Mouse (Mus musculus) lung, adult 18-20 months (tissue): ENCODE results near the gene Zfp704.
"Not testable (repeated sequence)": the region's sequence is repeated elsewhere in the genome, so short reads cannot be mapped to it uniquely, and the experiment has no call there.

Experiments used
- DNase-seq, 2 experiments: peaks; one replicate each; pipeline ENCODE4 v3.0.0; 2022; ENCODE audit warnings: mixed read lengths in 2 of 2

Zfp704 gene

GRCm38 (mm10) chr3:9598061-9598460 is 11.8 kb downstream of the Zfp704 start:
- no peak for DNase-seq

GRCm38 (mm10) chr3:9594457-9594856 is 15.4 kb downstream of the Zfp704 start:
- DNase-seq = no peak

GRCm38 (mm10) chr3:9593832-9594231 is 16.1 kb downstream of the Zfp704 start:
- DNase-seq = peak in 1 of 2 experiments; percentile 29

DNA sequence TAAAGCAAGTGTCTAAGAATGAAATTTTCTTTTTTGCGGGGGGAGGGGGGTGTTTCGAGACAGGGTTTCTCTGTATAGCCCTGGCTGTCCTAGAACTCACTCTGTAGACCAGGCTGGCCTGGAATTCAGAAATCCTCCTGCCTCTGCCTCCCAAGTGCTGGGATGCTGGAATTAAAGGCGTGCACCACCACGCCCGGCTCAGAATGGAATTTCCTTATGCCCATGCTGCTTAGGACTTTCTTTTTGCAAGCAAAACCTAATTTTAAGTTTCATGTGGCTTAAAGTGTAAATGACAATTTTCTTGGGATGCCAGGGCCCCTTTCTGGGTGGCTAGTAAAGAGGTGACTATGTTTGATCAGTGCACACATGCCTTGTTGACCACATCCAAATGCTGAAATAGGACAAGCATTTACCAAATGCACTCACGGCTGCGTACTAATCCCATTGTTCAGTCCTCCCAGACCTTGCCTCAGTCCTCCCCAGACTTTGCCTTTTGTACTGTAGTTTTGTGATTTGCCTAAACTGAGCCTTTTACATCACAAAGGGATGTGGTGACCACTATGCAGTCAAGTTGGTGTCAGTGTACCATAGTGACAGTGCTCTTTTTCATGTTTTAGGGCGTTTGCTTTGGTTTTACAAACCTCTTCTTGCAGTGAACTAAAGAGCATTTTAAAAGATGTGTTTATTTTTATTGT is 18.3 kb downstream of the Zfp704 start:
- DNase-seq = no peak

DNA sequence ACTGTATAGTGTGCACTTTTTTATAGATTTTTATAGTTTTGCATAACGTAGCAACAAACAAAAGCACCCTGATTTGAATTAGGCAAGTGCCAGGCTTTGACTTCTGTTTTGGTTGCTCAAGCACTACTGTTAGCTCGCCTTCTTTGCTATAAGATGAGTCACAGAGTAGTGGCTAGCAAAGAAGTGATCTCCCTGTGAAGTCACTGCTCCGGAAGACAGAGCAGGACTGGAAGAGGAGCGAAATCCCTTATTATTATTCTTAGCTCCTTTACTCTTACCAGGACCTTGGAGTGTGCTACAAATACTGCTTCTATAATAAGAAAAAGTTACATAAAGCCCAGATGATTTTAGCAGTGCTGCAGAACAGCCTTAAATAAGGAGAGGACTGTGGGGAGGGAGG is 21.2 kb downstream of the Zfp704 start:
- no peak for DNase-seq

DNA sequence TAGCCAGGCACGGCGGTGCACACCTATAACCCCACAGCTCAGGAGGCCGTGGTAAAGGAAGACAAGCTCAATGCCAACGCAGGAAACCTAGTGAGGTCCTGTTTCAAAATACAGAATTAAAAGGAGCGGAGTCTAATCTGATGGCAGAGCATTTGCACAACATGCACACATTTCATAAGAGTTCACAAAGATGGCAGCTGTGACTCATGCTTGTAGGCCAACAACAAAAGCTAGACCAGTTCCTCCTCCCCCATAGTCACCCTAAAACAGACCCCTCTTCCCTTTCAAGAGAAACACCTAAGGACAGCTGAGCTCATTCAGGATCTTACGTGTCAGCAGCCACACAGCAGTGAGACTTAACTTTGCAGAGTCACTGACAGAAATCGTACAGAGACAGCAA is 22.6 kb downstream of the Zfp704 start:
- no peak for DNase-seq

DNA sequence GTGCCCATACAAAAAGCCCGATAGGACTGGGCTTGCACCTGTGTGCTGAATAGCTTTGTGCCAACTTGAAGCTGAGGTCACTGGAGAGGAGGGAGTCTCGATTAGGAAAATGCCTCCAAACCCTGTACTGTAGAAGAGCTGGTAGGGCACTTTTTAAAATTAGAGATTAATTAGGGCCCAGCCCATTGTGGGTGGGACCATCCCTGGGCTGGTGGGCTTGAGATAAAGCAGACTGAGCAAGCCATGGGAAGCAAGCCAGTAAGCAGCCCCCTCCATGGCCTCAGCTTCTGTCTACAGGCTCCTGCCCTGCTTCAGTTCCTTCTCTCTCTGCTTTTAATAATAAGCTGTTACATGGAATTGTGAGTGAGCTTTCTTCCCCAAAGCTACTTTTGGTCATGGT is 26.4 kb downstream of the Zfp704 start:
- no peak for DNase-seq

DNA sequence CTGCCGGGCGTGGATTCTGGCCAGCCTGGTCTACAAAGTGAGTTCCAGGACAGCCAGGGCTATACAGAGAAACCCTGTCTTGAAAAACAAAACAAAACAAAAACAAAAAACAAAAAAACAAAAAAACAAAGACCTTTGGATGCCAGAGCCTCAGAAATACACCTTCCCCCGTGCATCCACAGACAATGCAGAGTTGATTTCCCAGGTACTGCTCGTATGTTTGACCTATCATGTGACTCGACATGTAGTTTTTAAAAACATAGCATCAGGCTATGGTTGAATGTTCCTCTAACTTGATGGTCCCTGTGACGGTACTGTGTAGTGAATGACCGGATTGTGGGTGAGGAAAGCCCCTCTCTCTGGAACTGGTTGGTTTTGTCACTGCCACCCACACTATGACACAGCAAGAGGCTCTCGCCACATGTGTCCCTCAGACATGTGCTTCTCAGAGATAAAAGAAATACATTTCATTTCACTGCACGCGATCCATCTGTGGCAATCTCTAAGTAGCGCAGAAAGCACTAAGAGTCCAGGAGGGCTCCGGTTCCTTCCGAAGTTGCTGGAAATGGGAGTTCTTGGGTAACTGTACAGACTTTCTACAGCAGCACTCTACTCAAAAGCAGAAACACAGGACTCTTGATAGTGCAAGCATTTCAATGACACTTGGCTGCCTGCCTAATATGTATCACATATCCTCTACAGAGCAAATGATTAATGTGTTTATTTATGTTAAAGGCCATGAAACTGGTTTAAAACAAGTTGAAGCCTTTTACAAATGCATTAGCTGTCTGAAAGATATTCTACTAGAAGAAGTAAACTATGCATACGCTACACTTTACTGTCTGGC is 28.7 kb downstream of the Zfp704 start:
- DNase-seq = peak in 1 of 2 experiments; percentile 41

DNA sequence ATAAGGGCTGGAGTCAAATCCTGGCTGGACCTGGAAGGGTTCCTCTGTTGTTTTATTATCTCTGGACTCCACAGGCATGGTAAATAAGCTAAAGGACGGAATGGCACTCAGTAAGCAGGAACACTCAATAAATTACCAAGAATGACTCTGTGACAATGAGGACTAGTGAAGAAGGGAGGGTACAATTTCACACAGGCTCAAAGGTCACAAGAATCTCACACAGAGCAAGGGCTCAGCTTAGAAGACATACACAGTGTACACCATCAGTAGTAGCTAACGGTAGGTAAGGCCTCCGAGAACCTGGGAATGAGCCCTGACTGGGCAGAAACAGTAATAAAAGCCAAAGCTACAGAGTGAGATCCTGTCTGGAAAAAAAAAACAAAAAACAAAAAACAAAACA is 29.8 kb downstream of the Zfp704 start:
- no peak for DNase-seq

DNA sequence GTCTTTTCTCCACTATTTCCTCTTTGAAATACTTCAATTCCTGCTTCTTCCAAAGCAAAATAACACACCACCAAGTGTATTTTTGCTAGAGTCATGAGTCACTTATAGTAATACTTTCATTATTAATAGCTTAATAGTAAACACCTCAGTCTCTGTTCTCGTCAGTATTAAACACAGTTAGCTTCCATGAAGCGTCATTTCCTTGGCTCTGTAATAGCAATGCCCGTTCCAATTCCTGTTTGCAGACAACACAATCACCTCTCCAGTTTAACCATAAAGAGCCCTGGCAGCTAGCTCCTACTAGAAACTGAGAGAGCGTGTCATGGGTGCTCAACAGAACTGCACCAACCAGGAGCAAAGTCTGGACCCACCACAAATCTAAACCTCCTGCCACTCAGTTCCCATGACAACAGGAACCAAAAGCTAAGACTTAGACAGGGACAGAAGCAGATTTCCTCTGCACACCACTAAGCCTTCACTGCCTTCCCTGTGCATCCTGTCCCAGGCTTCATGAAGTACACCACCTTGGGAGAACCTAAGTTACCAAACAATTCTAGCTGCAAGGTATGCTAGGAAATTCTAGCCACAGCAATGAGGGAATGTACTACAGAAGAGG is 30.7 kb downstream of the Zfp704 start:
- no peak for DNase-seq

DNA sequence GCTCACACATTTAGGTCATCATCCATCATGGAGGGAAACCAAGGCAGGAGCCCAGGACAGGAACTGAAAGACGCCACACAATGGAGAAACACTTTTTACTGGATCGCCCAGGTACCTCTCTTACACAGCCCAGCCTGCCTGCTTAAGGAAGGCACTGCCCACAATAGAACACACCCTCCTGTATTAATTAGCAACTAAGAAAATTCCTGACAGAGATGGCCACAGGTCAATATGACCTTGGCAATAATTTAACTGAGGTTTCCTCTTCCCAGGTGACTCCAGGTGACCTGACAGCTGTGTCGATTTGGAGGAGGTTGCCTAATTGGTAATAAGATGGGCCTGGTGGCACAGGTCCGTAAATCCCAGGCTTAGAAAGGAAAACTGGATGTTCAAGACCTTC is 33.0 kb downstream of the Zfp704 start:
- no peak for DNase-seq

DNA sequence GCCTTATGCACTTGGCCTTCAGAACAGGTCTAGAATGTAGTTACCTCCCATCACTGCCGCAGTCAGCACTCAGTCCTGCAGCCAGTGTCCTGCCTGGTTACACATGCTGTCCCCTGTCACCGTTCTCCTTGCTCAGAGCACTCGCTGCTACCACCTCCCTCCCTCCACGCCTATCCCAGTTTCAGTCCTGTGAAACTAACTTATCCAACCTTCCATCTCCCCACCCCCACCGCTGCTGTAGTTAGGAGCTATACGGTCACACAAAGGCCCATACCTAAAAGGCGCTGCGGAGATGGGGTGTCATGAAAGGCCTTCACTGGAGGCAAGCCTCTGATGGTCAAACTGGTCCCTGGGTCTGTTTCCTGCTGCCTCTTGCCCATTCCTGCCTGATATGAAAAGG is 35.6 kb downstream of the Zfp704 start:
- no peak for DNase-seq

DNA sequence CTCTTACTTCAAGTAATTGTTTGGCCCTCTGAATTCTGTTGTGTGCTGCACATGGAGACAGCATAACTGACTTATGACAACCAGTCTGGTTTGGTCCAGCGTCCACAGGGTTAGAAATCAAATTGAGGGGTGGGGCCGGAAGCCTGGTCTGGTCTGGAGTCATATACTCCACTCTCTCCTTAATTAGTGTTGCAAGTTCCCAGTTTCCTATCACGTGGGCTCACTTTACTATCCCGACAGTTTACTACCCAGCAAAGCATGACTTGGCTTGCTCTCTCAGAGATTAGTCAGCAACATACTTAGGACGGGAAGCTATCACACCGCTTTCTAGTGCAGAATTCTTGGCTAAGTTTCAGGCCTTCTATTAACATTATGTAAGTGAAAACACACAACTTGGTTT is 36.3 kb downstream of the Zfp704 start:
- peak; percentile 46 to 60 for DNase-seq

DNA sequence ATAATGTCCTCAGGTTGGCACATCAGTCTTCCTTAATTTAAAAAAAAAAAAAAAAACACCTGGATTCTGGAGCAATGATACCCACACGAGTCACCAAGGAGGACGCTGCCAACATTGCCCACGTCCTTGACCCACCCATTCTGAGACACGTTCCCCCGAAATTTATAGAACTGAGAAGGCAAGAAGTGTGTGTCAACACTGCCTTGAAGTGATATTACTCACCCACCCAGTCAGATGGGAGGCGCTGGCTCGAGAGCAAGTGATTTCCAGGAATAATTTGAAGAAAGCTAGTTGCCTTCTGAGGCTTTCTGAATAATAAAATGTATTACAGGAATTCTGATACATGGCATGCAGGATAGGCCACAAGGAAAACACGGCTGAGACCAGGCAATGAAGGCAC is 37.6 kb downstream of the Zfp704 start:
- DNase-seq = no peak

DNA sequence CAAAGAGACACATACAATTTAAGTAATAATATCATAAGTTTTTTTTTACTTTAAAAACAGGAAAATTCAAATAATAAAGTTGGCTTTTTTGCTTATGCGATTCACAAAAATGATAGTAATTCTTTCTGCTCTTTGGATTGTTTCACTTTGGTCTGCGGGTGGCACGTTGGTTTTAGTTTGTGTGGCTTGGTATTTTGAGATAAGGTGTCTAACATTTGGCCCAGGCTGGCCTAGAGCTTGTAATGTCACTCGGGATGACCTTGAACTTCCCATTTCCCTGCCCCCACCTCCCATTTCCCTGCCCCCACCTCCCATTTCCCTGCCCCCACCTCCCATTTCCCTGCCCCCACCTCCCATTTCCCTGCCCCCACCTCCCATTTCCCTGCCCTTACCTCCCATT is 39.1 kb downstream of the Zfp704 start:
- no peak for DNase-seq

DNA sequence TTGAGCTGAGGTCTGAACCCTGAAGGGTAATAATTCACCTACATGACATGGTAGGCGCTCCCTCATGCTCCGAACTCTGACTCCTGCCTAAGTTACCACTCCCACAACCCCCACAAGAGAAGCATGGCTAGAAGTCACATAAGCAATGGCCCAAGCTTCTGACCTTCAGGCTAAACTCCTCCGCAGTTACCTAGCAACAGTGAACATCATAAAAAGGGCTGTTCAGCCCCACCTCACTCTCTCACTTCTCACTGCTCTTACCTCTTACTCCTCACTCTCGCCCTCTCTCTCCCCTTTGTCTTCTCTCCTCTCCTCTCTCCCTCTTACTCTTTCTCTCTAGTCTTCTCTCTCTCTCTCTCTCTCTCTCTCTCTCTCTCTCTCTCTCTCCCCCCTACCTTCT is 40.2 kb downstream of the Zfp704 start:
- DNase-seq = not testable (repeated sequence)

DNA sequence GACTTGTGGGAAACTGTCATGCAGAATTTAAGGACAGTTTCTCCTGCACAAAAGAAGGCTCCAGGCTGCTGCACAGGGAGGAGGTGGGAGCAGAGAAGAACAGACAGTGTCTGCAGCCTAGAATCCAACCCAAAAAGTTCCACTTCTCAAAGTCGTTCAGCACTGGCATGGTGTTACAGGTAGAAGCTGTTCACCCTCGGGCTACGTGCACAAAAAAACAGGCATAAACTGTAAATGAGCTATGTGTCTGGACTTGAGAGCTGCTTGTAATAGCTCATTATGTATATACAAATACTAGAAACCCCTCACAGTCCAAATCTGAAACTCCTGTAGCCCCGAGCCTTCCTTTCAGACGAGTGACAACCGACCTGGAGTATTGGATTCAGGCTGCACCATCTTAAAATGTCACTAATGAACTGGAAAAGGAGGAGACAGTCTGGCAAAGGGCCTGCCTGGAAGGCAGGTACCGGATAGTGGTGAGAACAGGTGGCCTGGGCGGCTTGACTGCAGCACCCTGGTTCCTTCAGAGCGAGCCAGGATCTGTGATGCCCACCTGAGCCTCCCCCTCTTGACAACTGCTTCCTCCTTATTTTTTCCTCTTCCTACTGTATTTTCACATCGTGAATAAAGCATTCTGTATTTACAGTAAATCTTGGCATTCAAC is 41.2 kb downstream of the Zfp704 start:
- DNase-seq = no peak

GRCm38 (mm10) chr3:9567948-9568347 is 41.9 kb downstream of the Zfp704 start:
- DNase-seq = no peak

DNA sequence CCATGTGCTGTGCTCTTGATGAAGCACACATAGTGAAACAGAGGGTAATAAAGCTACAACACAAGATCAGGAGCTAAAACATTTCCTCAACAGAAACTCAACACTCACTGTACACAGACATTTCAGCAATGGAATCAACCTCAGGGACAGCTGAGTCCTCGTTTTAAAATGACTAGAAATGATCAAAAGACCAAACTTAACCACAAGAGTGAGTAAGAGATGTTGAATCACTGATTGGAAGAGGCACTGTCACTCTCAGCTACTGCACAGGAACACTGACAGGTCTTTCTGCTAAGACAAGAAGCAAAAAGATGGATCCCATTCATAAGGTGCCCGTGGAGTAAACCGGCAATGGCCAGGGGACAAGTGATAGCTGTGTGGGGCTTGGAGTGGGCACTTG is 43.1 kb downstream of the Zfp704 start:
- no peak for DNase-seq

GRCm38 (mm10) chr3:9563562-9563961 is 46.3 kb downstream of the Zfp704 start:
- peak in 1 of 2 experiments; percentile 23 for DNase-seq

- DNase-seq = peak in 1 of 2 experiments; percentile 33
Measured at GRCm38 (mm10) chr3:9562649-9563328, 47.1 kb downstream of the Zfp704 start.

GRCm38 (mm10) chr3:9557778-9558560 is 51.9 kb downstream of the Zfp704 start:
- DNase-seq = no peak
